Mouse (Mus musculus) cerebellum, adult 2 months (tissue): ENCODE measurements at regions not wholly inside any gene's neighbourhood (a gene's known extent, or its start where the extent isn't known, plus 50 kb on each side); places are given as distances from the start of the nearest gene placed in this dataset.

Experiments
- CTCF ChIP-seq: fragments of 200-500 bp; IDR thresholded peaks from 2 replicates; pipeline ENCODE4 v1.5.1; 2011; ENCODE audit warnings: low read depth, mild to moderate bottlenecking, control low read depth, low read length, moderate library complexity, borderline replicate concordance; ENCODE audit not compliant: insufficient read depth
- POLR2A ChIP-seq: fragments of 200-500 bp; IDR thresholded peaks from 2 replicates; pipeline ENCODE4 v1.6.1; 2011; ENCODE audit warnings: low read length, control low read depth, borderline replicate concordance; ENCODE audit not compliant: insufficient read depth

- TF ChIP-seq POLR2A (no peak), CTCF (no peak)
Observed at GRCm38 (mm10) chr1:183600466-183600865, 182.5 kb downstream of the Hhipl2 start.
